Mouse (Mus musculus): ENCODE data around the gene Trim61. TPM values are rescaled to one million over a fixed set of nuclear protein-coding genes. Genes with fewer than 3 reads are reported as not detected.
"Not testable (repeated sequence)": the region's sequence is repeated elsewhere in the genome, so short reads cannot be mapped to it uniquely, and the experiment has no call there.

Trim61 gene
- polyA plus RNA-seq, 1 experiment from 2014 or later = not detected

- ATAC-seq (ENCODE audit: low FRiP score, low read depth) = peak; percentile 81
- H3K27me3 ChIP-seq = no peaks in the 10 kb centered on the region
- H3K27ac ChIP-seq (replicated peaks) = no peak within 1 kb of the TSS
- H3K4me2 ChIP-seq = peak within 1 kb of the TSS; percentile 68
- H3K4me3 ChIP-seq = peak within 1 kb of the TSS; percentile 39
- H3K4me1 ChIP-seq (replicated peaks) = peaks cover 14% of the 10 kb centered on the region
- H3K9ac ChIP-seq = 0 out of 2 replicates have a peak within 1 kb of the TSS, but pooled peaks have one; percentile 5
- no peaks in the 10 kb centered on the region for H3K9me3 ChIP-seq
- H3K36me3 ChIP-seq = no peaks in the 10 kb centered on the region
- WGBS = under 1% methylated on average over 8 of the region's 8 CpGs
Measured at GRCm38 (mm10) chr8:65037117-65037533, 18.8 kb upstream of the Trim61 start, which contains the start of gene Apela. Gene Apela, minus strand, starts transcription at chr8:65037336.

GRCm38 (mm10) chr8:65034136-65034535 lies 15.8 kb upstream of the Trim61 start:
- Histone ChIP-seq H3K36me3 (no peaks in the 10 kb centered on the region), H3K4me2 (no peak overlapping the region), H3K4me1 (replicated peaks) (peaks cover 14% of the 10 kb centered on the region), H3K27me3 (no peaks in the 10 kb centered on the region), H3K4me3 (no peak overlapping the region), H3K9me3 (no peaks in the 10 kb centered on the region), H3K27ac (replicated peaks) (no peak overlapping the region), H3K9ac (no peak overlapping the region)
- no peak for ATAC-seq (ENCODE audit: low FRiP score, low read depth)
- 28% methylated on average over 2 of the region's 2 CpGs for WGBS

GRCm38 (mm10) chr8:65033056-65033455 lies 14.7 kb upstream of the Trim61 start:
- WGBS = 85% methylated on average over 13 of the region's 13 CpGs
- Histone ChIP-seq H3K27ac (replicated peaks) (no peak overlapping the region), H3K9me3 (no peaks in the 10 kb centered on the region), H3K36me3 (no peaks in the 10 kb centered on the region), H3K4me2 (no peak overlapping the region), H3K27me3 (no peaks in the 10 kb centered on the region), H3K9ac (no peak overlapping the region), H3K4me1 (replicated peaks) (peaks cover 14% of the 10 kb centered on the region), H3K4me3 (no peak overlapping the region)
- ATAC-seq (ENCODE audit: low FRiP score, low read depth) = no peak

- peaks cover 9% of the 10 kb centered on the region for H3K4me1 ChIP-seq (replicated peaks)
- whole genome bisulfite sequencing = 94% methylated on average over 1 of the region's 1 CpGs
- no peak overlapping the region for H3K9ac ChIP-seq
- no peaks in the 10 kb centered on the region for H3K9me3 ChIP-seq
- H3K4me3 ChIP-seq = no peak overlapping the region
- no peak for ATAC-seq (ENCODE audit: low FRiP score, low read depth)
- H3K27me3 ChIP-seq = no peaks in the 10 kb centered on the region
- no peaks in the 10 kb centered on the region for H3K36me3 ChIP-seq
- no peak overlapping the region for H3K27ac ChIP-seq (replicated peaks)
- no peak overlapping the region for H3K4me2 ChIP-seq
Measured at GRCm38 (mm10) chr8:65032107-65032506, 13.8 kb upstream of the Trim61 start.

DNA sequence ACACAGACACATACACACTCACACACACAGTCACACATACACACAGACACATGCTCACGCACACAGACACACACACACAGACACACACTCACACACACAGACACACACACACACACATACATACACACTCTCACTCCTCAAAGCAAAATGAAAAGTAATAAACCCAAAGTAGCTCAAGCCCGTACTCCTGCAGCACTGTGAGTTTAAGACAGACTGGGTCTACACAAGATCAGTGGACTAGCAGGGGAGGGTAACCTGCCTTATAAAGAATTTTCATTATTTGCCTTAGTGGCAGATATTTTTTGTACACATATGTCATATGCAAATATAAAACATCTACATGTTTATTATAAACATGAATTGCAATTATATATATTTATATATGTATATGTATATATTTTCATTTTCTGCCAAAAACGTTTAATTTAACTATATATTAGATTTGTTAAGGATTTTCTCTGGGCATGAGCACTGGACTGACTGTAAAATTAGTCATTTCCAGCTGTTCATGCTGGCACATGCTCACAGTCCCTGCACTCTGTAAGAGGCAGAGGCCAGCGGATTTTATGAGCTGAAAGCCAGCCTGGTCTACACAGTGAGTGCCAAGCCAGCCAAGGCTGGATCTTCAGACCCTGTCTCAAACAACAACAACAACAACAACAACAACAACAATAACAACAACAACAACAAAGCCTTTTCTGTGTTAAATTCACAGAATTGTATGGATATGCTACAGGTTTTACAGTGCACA lies 12.6 kb upstream of the Trim61 start:
- H3K36me3 ChIP-seq = no peaks in the 10 kb centered on the region
- no peak for ATAC-seq (ENCODE audit: low FRiP score, low read depth)
- no peaks in the 10 kb centered on the region for H3K9me3 ChIP-seq
- H3K27me3 ChIP-seq = no peaks in the 10 kb centered on the region
- 81% methylated on average over 4 of the region's 4 CpGs for WGBS
- H3K9ac ChIP-seq = no peak overlapping the region
- peaks cover 3% of the 10 kb centered on the region; the same call in 1 of the 2 replicates for H3K4me1 ChIP-seq (replicated peaks)
- H3K4me3 ChIP-seq = no peak overlapping the region
- no peak overlapping the region for H3K4me2 ChIP-seq
- H3K27ac ChIP-seq (replicated peaks) = no peak overlapping the region

- ATAC-seq (ENCODE audit: low FRiP score, low read depth) = no peak
- no peak overlapping the region for H3K27ac ChIP-seq (replicated peaks)
- H3K36me3 ChIP-seq = no peaks in the 10 kb centered on the region
- no peaks in the 10 kb centered on the region for H3K9me3 ChIP-seq
- no peak overlapping the region for H3K4me3 ChIP-seq
- no peaks in the 10 kb centered on the region for H3K4me1 ChIP-seq (replicated peaks)
- H3K9ac ChIP-seq = no peak overlapping the region
- 86% methylated on average over 4 of the region's 4 CpGs for WGBS
- H3K4me2 ChIP-seq = no peak overlapping the region
- H3K27me3 ChIP-seq = no peaks in the 10 kb centered on the region
Measured at GRCm38 (mm10) chr8:65029776-65030175, 11.5 kb upstream of the Trim61 start.

GRCm38 (mm10) chr8:65028959-65029686 lies 10.8 kb upstream of the Trim61 start:
- no peak overlapping the region for H3K4me2 ChIP-seq
- H3K4me3 ChIP-seq = no peak overlapping the region
- H3K9ac ChIP-seq = no peak overlapping the region
- WGBS = 90% methylated on average over 12 of the region's 12 CpGs
- no peak overlapping the region for H3K27ac ChIP-seq (replicated peaks)
- no peaks in the 10 kb centered on the region for H3K27me3 ChIP-seq
- no peak for ATAC-seq (ENCODE audit: low FRiP score, low read depth)
- no peaks in the 10 kb centered on the region for H3K36me3 ChIP-seq
- H3K4me1 ChIP-seq (replicated peaks) = no peaks in the 10 kb centered on the region
- no peaks in the 10 kb centered on the region for H3K9me3 ChIP-seq

- no peak overlapping the region for H3K4me2 ChIP-seq
- H3K9ac ChIP-seq = no peak overlapping the region
- no peak for ATAC-seq (ENCODE audit: low FRiP score, low read depth)
- H3K9me3 ChIP-seq = no peaks in the 10 kb centered on the region
- H3K4me1 ChIP-seq (replicated peaks) = no peaks in the 10 kb centered on the region
- no peaks in the 10 kb centered on the region for H3K27me3 ChIP-seq
- H3K4me3 ChIP-seq = no peak overlapping the region
- no peak overlapping the region for H3K27ac ChIP-seq (replicated peaks)
- 53% methylated on average over 8 of the region's 8 CpGs for WGBS
- no peaks in the 10 kb centered on the region for H3K36me3 ChIP-seq
Measured at GRCm38 (mm10) chr8:65022485-65022884, 4.2 kb upstream of the Trim61 start.

DNA sequence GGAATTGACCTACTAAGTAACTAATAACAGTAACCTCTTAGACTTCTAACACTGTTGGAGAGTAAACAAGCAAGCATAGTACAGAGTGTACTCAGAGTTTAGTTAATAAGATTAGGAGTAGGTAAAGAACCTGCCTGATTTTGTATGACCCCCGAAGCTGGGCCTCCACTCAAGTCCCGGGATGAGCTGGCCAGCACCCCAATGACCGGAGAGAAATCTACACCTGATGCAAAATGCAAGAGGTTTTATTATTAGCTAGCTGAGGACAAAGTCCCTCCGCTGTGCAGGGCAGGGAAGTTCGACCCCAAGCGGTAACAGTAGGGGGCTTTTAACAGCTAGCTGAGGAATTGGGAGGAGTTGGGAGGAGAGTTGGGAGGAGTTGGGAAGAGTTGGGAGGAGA lies 10.7 kb downstream of the Trim61 start:
- H3K27ac ChIP-seq (replicated peaks); H3K9ac ChIP-seq; H3K36me3 ChIP-seq; H3K9me3 ChIP-seq; H3K27me3 ChIP-seq; ATAC-seq (ENCODE audit: low FRiP score, low read depth); H3K4me3 ChIP-seq; H3K4me1 ChIP-seq (replicated peaks); H3K4me2 ChIP-seq: not testable (repeated sequence)
- 75% methylated on average over 6 of the region's 6 CpGs for WGBS

DNA sequence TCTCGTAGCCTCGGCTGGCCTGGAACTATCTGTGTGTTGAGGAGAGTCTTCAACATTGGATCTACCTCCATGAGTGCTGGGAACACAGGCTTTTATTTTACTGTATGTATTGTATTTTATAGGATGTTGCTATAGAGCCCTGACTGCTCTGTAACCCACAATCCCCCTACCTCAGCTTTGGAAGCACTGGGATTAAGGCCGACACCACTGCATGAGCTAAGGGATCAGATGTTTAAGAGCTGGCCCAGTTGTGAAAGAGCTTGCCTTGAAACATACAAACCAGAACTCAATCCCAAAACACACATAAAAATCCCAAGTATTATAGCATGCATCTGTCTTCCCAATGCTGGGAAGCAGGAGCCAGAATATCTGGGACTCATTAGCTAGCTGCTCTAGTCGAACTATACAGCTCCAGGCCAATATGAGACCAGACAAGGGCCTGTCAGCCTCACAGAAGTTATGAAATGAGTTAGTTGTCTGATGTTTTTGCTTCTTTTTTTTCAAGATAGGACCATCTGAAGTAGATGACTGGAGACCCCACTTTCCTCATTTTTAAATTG lies 19.4 kb downstream of the Trim61 start:
- Histone ChIP-seq H3K4me3 (no peak overlapping the region), H3K36me3 (no peaks in the 10 kb centered on the region), H3K9me3 (no peaks in the 10 kb centered on the region), H3K4me1 (replicated peaks) (no peaks in the 10 kb centered on the region), H3K9ac (no peak overlapping the region), H3K4me2 (no peak overlapping the region), H3K27me3 (no peaks in the 10 kb centered on the region), H3K27ac (replicated peaks) (no peak overlapping the region)
- ATAC-seq (ENCODE audit: low FRiP score, low read depth) = no peak
- WGBS = 92% methylated on average over 4 of the region's 4 CpGs

DNA sequence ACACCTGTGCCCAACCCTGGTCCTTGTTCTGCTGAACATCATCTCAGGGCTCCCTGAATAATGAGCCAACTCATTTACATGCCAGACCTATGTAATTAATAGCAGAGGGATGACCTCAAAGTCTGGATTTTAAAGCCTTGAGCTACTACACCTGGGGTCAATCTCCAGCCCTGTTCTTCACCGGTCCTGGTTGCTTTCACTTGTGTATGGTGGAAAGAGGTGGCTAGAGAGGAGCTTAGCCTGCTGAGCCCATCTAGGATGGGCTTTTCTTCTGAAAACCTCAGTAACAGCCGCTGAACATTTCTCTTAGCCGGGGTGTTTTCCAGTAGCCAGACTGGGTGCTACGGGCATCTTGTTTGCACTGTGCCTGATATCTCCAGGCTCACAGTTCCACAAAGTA lies 30.6 kb downstream of the Trim61 start, which contains the start of gene Trim75:
Trim75 (minus strand) TSS at position 101 of the 400 bp plus-strand sequence.
- H3K27ac ChIP-seq (replicated peaks) = no peak within 1 kb of the TSS
- WGBS = 90% methylated on average over 4 of the region's 4 CpGs
- no peak within 1 kb of the TSS for H3K4me3 ChIP-seq
- ATAC-seq (ENCODE audit: low FRiP score, low read depth) = no peak
- no peak within 1 kb of the TSS for H3K9ac ChIP-seq
- no peaks in the 10 kb centered on the region for H3K9me3 ChIP-seq
- no peaks in the 10 kb centered on the region for H3K27me3 ChIP-seq
- no peaks in the 10 kb centered on the region for H3K4me1 ChIP-seq (replicated peaks)
- H3K36me3 ChIP-seq = no peaks in the 10 kb centered on the region
- H3K4me2 ChIP-seq = no peak within 1 kb of the TSS
